Mouse (Mus musculus) kidney, embryonic 14.5 days (tissue): ENCODE measurements around the gene Inhbe. TPM values are rescaled to one million over a fixed set of nuclear protein-coding genes. Genes with fewer than 3 reads are reported as not detected.

ENCODE experiments used
- ATAC-seq: fragments of 200-750 bp; cut with Nextera tagmentation; 2 replicates; pipeline ENCODE4 v1.8.0; 2017; ENCODE audit warnings: moderate number of reproducible peaks, mild to moderate bottlenecking, moderate TSS enrichment, moderate library complexity; ENCODE audit not compliant: low FRiP score, low TSS enrichment
- H3K27ac ChIP-seq: fragments of 300-500 bp; sonication (generic); 2 replicates; pipeline ENCODE4 v1.5.1; 2014; ENCODE audit warnings: low read depth, mild to moderate bottlenecking, low read length, moderate library complexity, mixed read lengths
- H3K27me3 ChIP-seq: fragments of 300-500 bp; sonication (generic); 2 replicates; pipeline ENCODE4 v1.6.1; 2014; ENCODE audit warnings: mild to moderate bottlenecking, low read length; ENCODE audit not compliant: control insufficient read depth, insufficient read depth
- H3K36me3 ChIP-seq: fragments of 300-500 bp; sonication (generic); 2 replicates; pipeline ENCODE4 v1.6.1; 2014; ENCODE audit warnings: low read length, mixed read lengths; ENCODE audit not compliant: control insufficient read depth, insufficient read depth
- H3K4me1 ChIP-seq: fragments of 300-500 bp; sonication (generic); 2 replicates; pipeline ENCODE4 v1.6.1; 2014; ENCODE audit warnings: low read length, mixed read lengths; ENCODE audit not compliant: control insufficient read depth, insufficient read depth
- H3K4me2 ChIP-seq: fragments of 300-500 bp; sonication (generic); replicated peaks from 2 replicates; pipeline ENCODE4 v1.6.1; 2014; ENCODE audit warnings: low read depth, mild to moderate bottlenecking, low read length
- H3K4me3 ChIP-seq: fragments of 300-500 bp; sonication (generic); 2 replicates; pipeline ENCODE4 v1.5.1; 2014; ENCODE audit warnings: mild to moderate bottlenecking, low read length
- H3K9ac ChIP-seq: fragments of 300-500 bp; sonication (generic); 2 replicates; pipeline ENCODE4 v1.6.1; 2014; ENCODE audit warnings: low read depth, mild to moderate bottlenecking, low read length, moderate library complexity
- H3K9me3 ChIP-seq: fragments of 300-500 bp; sonication (generic); 2 replicates; pipeline ENCODE4 v1.6.1; 2016; ENCODE audit warnings: low read length; ENCODE audit not compliant: control insufficient read depth
- WGBS: fragments of 180-500 bp; shearing (Covaris S2); extraction: QIAGEN DNeasy Blood & Tissue Kit; methylation state at CpG from one replicate; pipeline ENCODE4 v1.1.7; 2014; 5-methylcytosine and 5-hydroxymethylcytosine counted together
- polyA plus RNA-seq: library from polyadenylated mRNA; unstranded; fragments of >200 nt; fragmentation: Nextera tagmentation; extraction: Ambion mirVana; gene quantifications from 2 replicates; pipeline ENCODE4 v1.2.1, GENCODE M21; 2014

Gene Inhbe
- polyA plus RNA-seq, 1 experiment from 2014 or later, result 0.08 TPM

- no peaks in the 10 kb centered on the region for H3K9me3 ChIP-seq
- no peak overlapping the region for H3K4me3 ChIP-seq
- WGBS, result 50% methylated on average over 18 of the region's 18 CpGs
- H3K9ac ChIP-seq, result no peak overlapping the region
- no peak for ATAC-seq
- H3K36me3 ChIP-seq, result peaks cover 3% of the 10 kb centered on the region; the same call in 1 of the 2 replicates
- peaks cover 40% of the 10 kb centered on the region for H3K27me3 ChIP-seq
- no peak overlapping the region for H3K4me2 ChIP-seq
- H3K27ac ChIP-seq, result no peak overlapping the region
- H3K4me1 ChIP-seq, result peaks cover 11% of the 10 kb centered on the region
These were observed 26.6 kb downstream of the Inhbe start for GRCm38 (mm10) chr10:127327461-127328145.

GRCm38 (mm10) chr10:127326828-127327227 is 27.4 kb downstream of the Inhbe start:
- H3K9ac ChIP-seq, result peak overlapping the region; percentile 46; the same call in 1 of the 2 replicates
- peak overlapping the region; percentile 66 for H3K4me2 ChIP-seq
- no peaks in the 10 kb centered on the region for H3K9me3 ChIP-seq
- H3K27ac ChIP-seq, result no peak overlapping the region
- ATAC-seq, result peak; percentile 2; the same call in 1 of the 2 replicates
- H3K4me3 ChIP-seq, result peak overlapping the region; percentile 52
- H3K27me3 ChIP-seq, result peaks cover 40% of the 10 kb centered on the region
- WGBS, result 9% methylated on average over 29 of the region's 29 CpGs
- H3K36me3 ChIP-seq, result no peaks in the 10 kb centered on the region; the same call in 1 of the 2 replicates
- peaks cover 11% of the 10 kb centered on the region for H3K4me1 ChIP-seq

- Histone ChIP-seq H3K9me3 (no peaks in the 10 kb centered on the region), H3K9ac (peak overlapping the region; percentile 58), H3K36me3 (no peaks in the 10 kb centered on the region; the same call in 1 of the 2 replicates), H3K27me3 (peaks cover 40% of the 10 kb centered on the region), H3K27ac (no peak overlapping the region), H3K4me1 (peaks cover 11% of the 10 kb centered on the region), H3K4me3 (peak overlapping the region; percentile 52), H3K4me2 (peak overlapping the region; percentile 66)
- under 1% methylated on average over 53 of the region's 54 CpGs for WGBS
- peak; percentile 21 for ATAC-seq
These were observed 28.0 kb downstream of the Inhbe start for GRCm38 (mm10) chr10:127326017-127326801.

DNA sequence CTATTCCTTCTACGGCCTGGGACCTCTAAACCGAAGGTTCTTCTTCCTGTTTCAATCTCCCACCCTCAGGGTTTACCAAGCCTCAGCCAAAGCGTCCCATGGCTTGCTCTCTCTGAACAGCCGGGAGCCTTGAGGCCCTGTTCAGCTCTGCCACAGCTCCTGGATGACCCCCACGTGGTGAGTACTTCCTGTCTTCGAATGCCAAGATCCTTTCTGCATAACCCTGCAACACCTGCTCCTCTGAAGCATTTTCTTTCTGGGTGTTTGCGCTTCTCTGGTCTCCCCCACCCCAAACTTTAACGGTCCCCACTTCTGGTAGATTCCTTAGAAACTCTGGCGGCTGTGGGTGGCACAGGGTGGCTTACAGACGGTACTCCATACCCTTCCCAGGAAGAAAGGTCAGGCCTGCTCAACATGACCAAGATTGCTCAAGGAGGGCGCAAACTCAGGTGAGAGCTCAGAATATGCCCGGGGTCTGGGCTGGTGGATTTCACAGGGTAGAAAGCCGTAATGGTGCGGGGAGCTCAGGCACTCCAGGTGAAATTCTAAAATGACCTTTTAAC is 28.7 kb downstream of the Inhbe start:
- no peak overlapping the region for H3K27ac ChIP-seq
- peaks cover 11% of the 10 kb centered on the region for H3K4me1 ChIP-seq
- no peaks in the 10 kb centered on the region; the same call in 1 of the 2 replicates for H3K36me3 ChIP-seq
- no peak for ATAC-seq
- no peaks in the 10 kb centered on the region for H3K9me3 ChIP-seq
- H3K4me3 ChIP-seq, result peak overlapping the region; percentile 52
- peak overlapping the region; percentile 66 for H3K4me2 ChIP-seq
- peak overlapping the region; percentile 58; the same call in 1 of the 2 replicates for H3K9ac ChIP-seq
- H3K27me3 ChIP-seq, result peaks cover 40% of the 10 kb centered on the region
- WGBS, result 20% methylated on average over 14 of the region's 14 CpGs

GRCm38 (mm10) chr10:127324495-127324894 is 29.7 kb downstream of the Inhbe start:
- H3K36me3 ChIP-seq, result no peaks in the 10 kb centered on the region
- no peak overlapping the region for H3K4me3 ChIP-seq
- no peak overlapping the region for H3K9ac ChIP-seq
- WGBS, result 14% methylated on average over 7 of the region's 7 CpGs
- H3K9me3 ChIP-seq, result no peaks in the 10 kb centered on the region
- no peak overlapping the region for H3K27ac ChIP-seq
- no peak overlapping the region for H3K4me2 ChIP-seq
- peaks cover 40% of the 10 kb centered on the region for H3K27me3 ChIP-seq
- 0 out of 2 replicates have a peak, but pooled peaks have one; percentile 17 for ATAC-seq
- H3K4me1 ChIP-seq, result peaks cover 11% of the 10 kb centered on the region

DNA sequence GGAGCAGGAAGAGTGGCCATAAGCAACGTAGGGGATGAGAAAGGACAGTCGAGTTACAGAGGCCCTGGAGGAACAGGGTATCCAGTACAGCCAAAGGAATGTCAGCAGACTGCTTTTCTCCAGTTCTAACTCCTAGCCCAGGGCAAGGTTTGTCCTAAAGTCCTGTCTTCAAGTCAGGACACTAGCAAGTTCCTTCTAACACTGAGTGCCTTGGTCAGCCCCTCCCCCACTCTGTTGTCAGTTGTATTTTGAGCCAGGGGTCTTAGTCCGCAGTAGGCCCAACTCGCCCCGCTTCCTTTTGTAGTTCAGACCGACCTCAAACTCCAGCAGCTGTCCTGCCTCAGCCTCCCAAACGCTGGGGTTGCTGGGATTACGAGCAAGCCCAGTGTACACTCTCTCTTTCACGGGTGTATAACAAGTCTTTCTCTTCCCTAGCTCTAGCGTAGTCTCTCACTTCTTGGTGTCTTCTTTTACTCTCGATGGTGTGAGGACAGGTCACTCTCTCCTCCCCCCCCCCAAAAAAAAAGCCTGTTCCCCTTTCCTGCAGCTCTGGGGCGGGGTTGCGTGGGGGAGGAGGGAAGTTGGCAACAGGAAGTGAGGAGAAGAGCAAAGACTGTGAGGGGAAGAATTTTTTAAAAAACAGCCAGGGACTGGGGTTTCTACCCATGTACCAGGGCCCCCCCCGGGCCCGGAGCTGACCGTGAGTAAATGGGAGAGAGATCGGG is 30.9 kb downstream of the Inhbe start:
- H3K4me3 ChIP-seq, result no peak overlapping the region
- no peak overlapping the region; the same call in 1 of the 2 replicates for H3K4me2 ChIP-seq
- WGBS, result 76% methylated on average over 17 of the region's 17 CpGs
- ATAC-seq, result no peak
- peaks cover 31% of the 10 kb centered on the region for H3K27me3 ChIP-seq
- no peak overlapping the region for H3K27ac ChIP-seq
- H3K4me1 ChIP-seq, result peaks cover 11% of the 10 kb centered on the region
- no peaks in the 10 kb centered on the region for H3K9me3 ChIP-seq
- no peaks in the 10 kb centered on the region for H3K36me3 ChIP-seq
- no peak overlapping the region for H3K9ac ChIP-seq

- no peak overlapping the region for H3K27ac ChIP-seq
- H3K4me2 ChIP-seq, result no peak overlapping the region
- H3K9ac ChIP-seq, result no peak overlapping the region
- WGBS, result 64% methylated on average over 4 of the region's 4 CpGs
- H3K4me1 ChIP-seq, result peaks cover 11% of the 10 kb centered on the region
- H3K36me3 ChIP-seq, result no peaks in the 10 kb centered on the region
- H3K27me3 ChIP-seq, result peaks cover 25% of the 10 kb centered on the region
- H3K9me3 ChIP-seq, result no peaks in the 10 kb centered on the region
- no peak for ATAC-seq
- H3K4me3 ChIP-seq, result no peak overlapping the region
These were observed 31.5 kb downstream of the Inhbe start for GRCm38 (mm10) chr10:127322669-127323068.

DNA sequence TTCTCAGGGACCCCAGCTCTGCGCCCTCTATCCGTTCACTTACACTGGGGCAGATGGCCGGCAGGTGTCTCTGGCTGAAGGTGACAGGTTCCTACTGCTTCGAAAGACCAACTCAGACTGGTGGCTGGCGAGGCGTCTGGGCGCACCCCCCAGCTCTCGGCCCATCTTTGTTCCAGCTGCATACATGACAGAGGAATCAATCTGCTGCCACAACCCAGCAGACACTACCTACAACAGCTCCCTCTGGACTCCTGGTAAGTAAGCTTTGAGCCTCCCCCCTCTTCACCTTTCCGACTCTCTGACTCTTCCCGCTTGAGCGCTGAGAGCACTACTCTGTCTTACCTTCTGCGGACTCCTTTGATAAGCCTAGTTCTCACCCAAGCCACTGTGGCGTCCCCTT is 32.0 kb downstream of the Inhbe start:
- H3K27ac ChIP-seq, result no peak overlapping the region
- 69% methylated on average over 13 of the region's 13 CpGs for WGBS
- H3K4me3 ChIP-seq, result no peak overlapping the region
- peaks cover 20% of the 10 kb centered on the region for H3K27me3 ChIP-seq
- no peak overlapping the region for H3K4me2 ChIP-seq
- H3K4me1 ChIP-seq, result peaks cover 11% of the 10 kb centered on the region
- no peak overlapping the region for H3K9ac ChIP-seq
- no peaks in the 10 kb centered on the region for H3K9me3 ChIP-seq
- ATAC-seq, result no peak
- no peaks in the 10 kb centered on the region for H3K36me3 ChIP-seq
